Comparison of ENCODE assay signal across 9 mouse cellular contexts in genomic region chr1:89941701-89942381, GRCm38 (mm10). TPM values are rescaled to one million over a fixed set of nuclear protein-coding genes. Genes with fewer than 3 reads are reported as not detected.
A peak's percentile ranks its signal among the peaks of the same experiment; 100 is the strongest.
DNase-seq lines count a peak whose midpoint lies in the region; ATAC-seq and TF ChIP-seq lines count a peak whose summit lies in the region.
"Had no signal": no experiment of that assay in that cellular context is flagged by ENCODE, and none has a peak within 500 bp of the region (broad histone marks: within the 10 kb centered on the region; RNA-seq: fewer than 3 reads in every experiment).

No protein-coding gene starts in this region.

- peak; percentile 30 for DNase-seq in lung, embryonic 14.5 days
- DNase-seq in lung, adult 2 months: no peak
- DNase-seq in limb, embryonic 10.5 days (ENCODE audit: low spot score): peak; percentile 66
- no peak for DNase-seq in left cerebral cortex, adult 11 months (ENCODE audit: low spot score)
- DNase-seq in layer of hippocampus, adult 18-20 months (ENCODE audit: low spot score in 2 of 2): no peak
- DNase-seq in lung, postnatal 14 days: no peak

- H3K27ac ChIP-seq in lung, embryonic 14.5 days (ENCODE audit: low read depth): no peak overlapping the region
- H3K27ac ChIP-seq in embryonic facial prominence, embryonic 15.5 days (replicated peaks): no peak overlapping the region
- peak overlapping the region; percentile 68 for H3K27ac ChIP-seq in limb, embryonic 10.5 days
- H3K27ac ChIP-seq in stomach, embryonic 14.5 days (ENCODE audit: low read length): no peak overlapping the region
- H3K27ac ChIP-seq: macrophage had no signal

- H3K4me3 ChIP-seq in lung, embryonic 14.5 days (ENCODE audit: low read depth, low read length): peak overlapping the region; percentile 13; the same call in 1 of the 2 replicates
- no peak overlapping the region for H3K4me3 ChIP-seq in lung, adult 2 months (replicated peaks; ENCODE audit: extremely low read depth, low read depth, low read length)
- peak overlapping the region; percentile 24 for H3K4me3 ChIP-seq in embryonic facial prominence, embryonic 15.5 days (replicated peaks)
- peak overlapping the region; percentile 52 for H3K4me3 ChIP-seq in limb, embryonic 10.5 days
- H3K4me3 ChIP-seq in stomach, embryonic 14.5 days (ENCODE audit: low read depth, low read length): no peak overlapping the region; the same call in 1 of the 2 replicates

- no peaks in the 10 kb centered on the region for H3K9me3 ChIP-seq in lung, embryonic 14.5 days (ENCODE audit: low read depth, low read length)
- H3K9me3 ChIP-seq in embryonic facial prominence, embryonic 15.5 days (replicated peaks): no peaks in the 10 kb centered on the region
- no peaks in the 10 kb centered on the region for H3K9me3 ChIP-seq in limb, embryonic 10.5 days (replicated peaks)
- no peaks in the 10 kb centered on the region for H3K9me3 ChIP-seq in stomach, embryonic 14.5 days (ENCODE audit: control insufficient read depth, low read depth, low read length)

- no peak for TF ChIP-seq POLR2A in lung, adult 2 months (IDR thresholded peaks at IDR 0.05; ENCODE audit: borderline replicate concordance, extremely low read depth, low read depth, low read length)

- no peaks in the 10 kb centered on the region for H3K36me3 ChIP-seq in lung, embryonic 14.5 days (ENCODE audit: insufficient read depth)
- no peaks in the 10 kb centered on the region for H3K36me3 ChIP-seq in embryonic facial prominence, embryonic 15.5 days
- H3K36me3 ChIP-seq in limb, embryonic 10.5 days: no peaks in the 10 kb centered on the region
- no peaks in the 10 kb centered on the region for H3K36me3 ChIP-seq in stomach, embryonic 14.5 days (ENCODE audit: control insufficient read depth, insufficient read depth, low read length)

- no peak for ATAC-seq in lung, embryonic 14.5 days (ENCODE audit: insufficient read depth)
- no peak for ATAC-seq in embryonic facial prominence, embryonic 15.5 days (ENCODE audit: insufficient number of reproducible peaks, low FRiP score, low TSS enrichment, low read depth)
- no peak for ATAC-seq in stomach, embryonic 14.5 days (ENCODE audit: insufficient number of reproducible peaks, insufficient read depth, low FRiP score, low read depth)

- H3K4me2 ChIP-seq in lung, embryonic 14.5 days: peak overlapping the region; percentile 48
- peak overlapping the region; percentile 41 for H3K4me2 ChIP-seq in embryonic facial prominence, embryonic 15.5 days (replicated peaks)
- peak overlapping the region; percentile 0; the same call in 1 of the 2 replicates for H3K4me2 ChIP-seq in stomach, embryonic 14.5 days (replicated peaks; ENCODE audit: low read depth, low read length)

- H3K27me3 ChIP-seq in lung, embryonic 14.5 days (ENCODE audit: insufficient read depth, low read length): peaks cover 81% of the 10 kb centered on the region
- peaks cover 92% of the 10 kb centered on the region for H3K27me3 ChIP-seq in embryonic facial prominence, embryonic 15.5 days
- H3K27me3 ChIP-seq in limb, embryonic 10.5 days (ENCODE audit: low read depth, poor library complexity, severe bottlenecking): peaks cover 94% of the 10 kb centered on the region
- H3K27me3 ChIP-seq in stomach, embryonic 14.5 days (ENCODE audit: control insufficient read depth, insufficient read depth, low read length): peaks cover 46% of the 10 kb centered on the region

- H3K4me1 ChIP-seq in lung, embryonic 14.5 days (ENCODE audit: insufficient read depth): no peaks in the 10 kb centered on the region
- peaks cover 9% of the 10 kb centered on the region for H3K4me1 ChIP-seq in lung, adult 2 months (ENCODE audit: control insufficient read depth, insufficient read depth, low read length)
- peaks cover 19% of the 10 kb centered on the region for H3K4me1 ChIP-seq in embryonic facial prominence, embryonic 15.5 days
- peaks cover 37% of the 10 kb centered on the region for H3K4me1 ChIP-seq in limb, embryonic 10.5 days
- H3K4me1 ChIP-seq in stomach, embryonic 14.5 days (ENCODE audit: control insufficient read depth, insufficient read depth, low read length): no peaks in the 10 kb centered on the region

- TF ChIP-seq CTCF in lung, embryonic 14.5 days (IDR thresholded peaks at IDR 0.05; ENCODE audit: low read depth): no peak
- TF ChIP-seq CTCF in lung, adult 2 months (IDR thresholded peaks at IDR 0.05; ENCODE audit: insufficient read depth, low read length): no peak

- WGBS in lung, embryonic 14.5 days: under 1% methylated on average over 40 of the region's 40 CpGs
- 4% methylated on average over 40 of the region's 40 CpGs for WGBS in lung, adult 2 months
- 2% methylated on average over 40 of the region's 40 CpGs for WGBS in embryonic facial prominence, embryonic 15.5 days
- under 1% methylated on average over 40 of the region's 40 CpGs for WGBS in limb, embryonic 10.5 days
- 1% methylated on average over 40 of the region's 40 CpGs for WGBS in stomach, embryonic 14.5 days

- H3K9ac ChIP-seq in lung, embryonic 14.5 days: no peak overlapping the region
- H3K9ac ChIP-seq in embryonic facial prominence, embryonic 15.5 days: no peak overlapping the region
- H3K9ac ChIP-seq in stomach, embryonic 14.5 days (replicated peaks; ENCODE audit: low read depth, low read length): no peak overlapping the region

RNA-seq across cellular contexts. Expression of gene Gbx2, which starts 10.9 kb away (rescaled TPM):
- 0.11 and 0.17 TPM in 2 replicates for polyA plus RNA-seq in lung, embryonic 14.5 days (2014; fragmentation: Nextera tagmentation; extraction: Ambion mirVana)
- 0.06 TPM in 1 of 2 replicates, not detected in the other for polyA plus RNA-seq in lung, adult 2 months (2012; rRNA removed)
- polyA plus RNA-seq in embryonic facial prominence, embryonic 15.5 days (2015; fragmentation: Nextera tagmentation; extraction: Ambion mirVana): 0.28 and 0.29 TPM in 2 replicates
- 5.3 and 9.5 TPM in 2 replicates for polyA plus RNA-seq in limb, embryonic 10.5 days (2016; fragmentation: Nextera tagmentation; extraction: Ambion mirVana)
- polyA plus RNA-seq in stomach, embryonic 14.5 days (2014; fragmentation: Nextera tagmentation; extraction: Ambion mirVana): 0.35 TPM in 1 of 2 replicates, not detected in the other
- total RNA-seq in layer of hippocampus, adult 18-20 months (2021): under 1 TPM; 0.27 to 0.46 TPM

Comparison
In these comparisons a context has a peak if more than half of its experiments do, and no peak if none do; other contexts are left out.
1. DNase-seq: peak in lung, embryonic 14.5 days (single experiment) and limb, embryonic 10.5 days (single experiment); none in lung, adult 2 months (single experiment), left cerebral cortex, adult 11 months (single experiment), layer of hippocampus, adult 18-20 months (0 of 2) and lung, postnatal 14 days (single experiment).
2. H3K4me3 ChIP-seq: peak in lung, embryonic 14.5 days (single experiment), embryonic facial prominence, embryonic 15.5 days (single experiment) and limb, embryonic 10.5 days (single experiment); none in lung, adult 2 months (single experiment) and stomach, embryonic 14.5 days (single experiment).
3. Peak in every context shown above with its lines, with median percentiles within 50 percentile points of each other: H3K4me2 ChIP-seq.